Mouse (Mus musculus): ENCODE data around the gene Msmp. TPM values are rescaled to one million over a fixed set of nuclear protein-coding genes. Genes with fewer than 3 reads are reported as not detected.

Msmp gene
- total RNA-seq (2022), result not detected

- DNase-seq (ENCODE audit: low spot score in 2 of 2), result no peak
Measured at GRCm38 (mm10) chr4:43584444-43585416, at the start of gene Msmp. TSS of gene Msmp (minus strand) at chr4:43584494.

DNA sequence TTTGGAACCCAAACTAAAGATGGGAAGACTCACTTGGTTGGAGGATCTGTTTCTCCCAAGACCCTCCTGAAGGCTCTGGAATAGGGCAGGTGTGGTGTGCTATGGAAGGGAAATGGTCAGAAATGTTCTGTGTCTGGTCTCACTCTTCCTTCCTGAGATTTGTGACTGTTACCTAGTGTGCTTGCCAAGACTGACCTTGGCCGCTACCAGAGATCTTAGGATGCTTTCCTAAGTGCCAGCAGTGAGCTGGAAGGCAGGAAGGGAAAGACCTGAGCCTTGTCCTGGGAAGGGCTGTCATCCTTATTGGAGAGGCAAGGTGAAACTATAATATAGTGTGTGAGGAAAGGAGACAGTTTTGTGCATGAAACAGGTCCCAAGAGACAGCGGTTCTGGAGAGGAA lies 49.4 kb upstream of the Msmp start:
- DNase-seq (ENCODE audit: low spot score in 2 of 2), result no peak

DNA sequence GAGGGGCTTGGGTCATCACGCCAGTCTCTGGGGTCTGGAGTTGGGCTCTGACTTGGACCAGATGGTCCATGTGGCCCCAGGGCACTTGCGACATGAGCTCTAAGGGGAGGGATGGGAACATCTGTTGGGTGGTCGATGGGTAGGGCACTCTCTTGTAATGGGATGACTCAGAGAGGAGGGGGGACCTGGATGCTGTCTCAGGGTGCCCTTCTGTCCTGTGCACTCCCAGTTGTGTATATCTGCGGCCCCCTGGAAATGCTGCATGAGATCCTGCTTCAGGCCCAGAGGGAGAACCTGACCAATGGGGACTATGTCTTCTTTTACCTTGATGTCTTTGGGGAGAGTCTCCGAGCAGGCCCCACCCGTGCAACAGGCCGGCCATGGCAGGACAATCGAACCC lies 49.0 kb upstream of the Msmp start:
- no peak for DNase-seq (ENCODE audit: low spot score in 2 of 2)

- DNase-seq (ENCODE audit: low spot score in 2 of 2), result no peak
Measured at GRCm38 (mm10) chr4:43631956-43632920, 47.9 kb upstream of the Msmp start.

- DNase-seq (ENCODE audit: low spot score in 2 of 2), result peak in 1 of 2 experiments; percentile 45
Measured at GRCm38 (mm10) chr4:43631046-43631955, 47.0 kb upstream of the Msmp start, which contains the start of gene Npr2. TSS of gene Npr2 (plus strand) at chr4:43631935.

DNA sequence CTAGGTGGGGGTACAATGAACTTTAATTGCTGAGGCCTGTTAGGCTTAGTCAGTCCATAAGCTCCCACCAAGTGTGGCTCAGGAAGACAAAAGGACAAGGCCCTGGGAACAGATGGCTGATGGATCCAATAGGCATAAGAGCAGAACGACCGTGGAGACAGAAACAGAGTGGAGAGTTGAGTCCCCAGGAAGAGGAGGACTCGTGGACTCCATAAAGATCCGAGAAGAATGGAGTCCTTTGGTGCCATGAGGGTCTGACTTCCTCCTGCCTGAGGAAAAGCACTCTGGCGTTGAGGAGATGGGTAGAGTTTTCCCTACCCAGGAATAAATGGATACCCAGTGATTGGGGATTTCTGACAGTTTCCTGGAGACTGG lies 46.4 kb upstream of the Msmp start:
- DNase-seq (ENCODE audit: low spot score in 2 of 2), result no peak

GRCm38 (mm10) chr4:43630030-43630581 lies 45.8 kb upstream of the Msmp start:
- peak; percentile 67 to 70 for DNase-seq (ENCODE audit: low spot score in 2 of 2)

- DNase-seq (ENCODE audit: low spot score in 2 of 2), result no peak
Measured at GRCm38 (mm10) chr4:43629106-43629817, 45.0 kb upstream of the Msmp start.

DNA sequence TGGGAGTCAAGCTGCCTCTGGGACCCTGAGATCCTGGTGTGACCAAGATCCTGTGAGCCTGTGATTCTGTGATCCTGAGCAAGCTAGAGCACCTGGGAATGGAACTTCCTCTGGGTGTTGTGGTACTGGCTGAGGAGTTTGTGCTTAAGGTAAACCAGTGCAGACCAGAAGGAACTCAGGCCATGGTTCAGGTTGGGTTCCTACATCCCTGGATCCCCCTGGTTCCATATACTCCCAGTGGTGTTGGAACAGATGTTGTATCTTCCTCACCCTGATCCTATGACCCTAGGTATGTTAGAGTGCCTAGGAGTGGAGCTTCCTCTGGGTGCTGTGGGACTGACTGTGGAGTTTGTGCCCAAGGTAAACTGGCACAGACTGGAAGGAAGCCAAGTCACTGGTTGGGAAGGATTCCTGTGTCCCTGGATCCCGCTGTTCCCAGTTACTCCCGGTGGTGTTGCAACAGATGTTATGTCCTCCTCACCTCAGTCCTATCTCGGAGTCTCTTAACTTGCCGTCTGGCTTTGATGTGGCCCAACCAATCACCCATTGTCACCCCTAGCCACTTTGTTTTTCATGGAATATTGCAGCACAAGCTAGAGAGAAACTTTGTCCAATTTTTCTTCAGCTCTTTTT lies 36.0 kb upstream of the Msmp start:
- DNase-seq (ENCODE audit: low spot score in 2 of 2), result no peak

- DNase-seq (ENCODE audit: low spot score in 2 of 2), result no peak
Measured at GRCm38 (mm10) chr4:43613060-43613730, 28.9 kb upstream of the Msmp start.

DNA sequence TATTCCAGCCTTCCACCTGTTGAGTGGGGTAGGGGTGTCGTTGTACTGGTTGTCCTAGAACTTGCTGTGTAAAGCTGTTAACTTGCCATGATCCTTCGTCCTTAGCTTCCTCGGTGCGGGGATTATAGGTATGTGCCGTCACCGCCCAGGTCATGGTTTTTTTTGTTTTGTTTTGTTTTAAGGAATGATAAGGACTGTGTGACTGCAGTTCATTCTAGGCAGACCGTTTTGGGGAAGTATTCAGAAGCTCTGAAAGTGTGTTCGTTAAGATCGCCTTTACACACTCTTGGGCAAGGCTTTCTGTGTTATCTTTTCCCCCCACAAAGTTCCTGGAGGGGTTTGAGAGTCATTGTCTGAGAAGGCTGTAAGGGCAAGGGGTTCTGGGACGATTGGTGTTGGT lies 28.2 kb upstream of the Msmp start:
- DNase-seq (ENCODE audit: low spot score in 2 of 2), result no peak

GRCm38 (mm10) chr4:43604751-43605685 lies 20.7 kb upstream of the Msmp start:
- DNase-seq (ENCODE audit: low spot score in 2 of 2), result no peak

- DNase-seq (ENCODE audit: low spot score in 2 of 2), result no peak
Measured at GRCm38 (mm10) chr4:43604099-43604498, 19.8 kb upstream of the Msmp start.

GRCm38 (mm10) chr4:43600195-43600934 lies 16.1 kb upstream of the Msmp start:
- DNase-seq (ENCODE audit: low spot score in 2 of 2), result no peak

DNA sequence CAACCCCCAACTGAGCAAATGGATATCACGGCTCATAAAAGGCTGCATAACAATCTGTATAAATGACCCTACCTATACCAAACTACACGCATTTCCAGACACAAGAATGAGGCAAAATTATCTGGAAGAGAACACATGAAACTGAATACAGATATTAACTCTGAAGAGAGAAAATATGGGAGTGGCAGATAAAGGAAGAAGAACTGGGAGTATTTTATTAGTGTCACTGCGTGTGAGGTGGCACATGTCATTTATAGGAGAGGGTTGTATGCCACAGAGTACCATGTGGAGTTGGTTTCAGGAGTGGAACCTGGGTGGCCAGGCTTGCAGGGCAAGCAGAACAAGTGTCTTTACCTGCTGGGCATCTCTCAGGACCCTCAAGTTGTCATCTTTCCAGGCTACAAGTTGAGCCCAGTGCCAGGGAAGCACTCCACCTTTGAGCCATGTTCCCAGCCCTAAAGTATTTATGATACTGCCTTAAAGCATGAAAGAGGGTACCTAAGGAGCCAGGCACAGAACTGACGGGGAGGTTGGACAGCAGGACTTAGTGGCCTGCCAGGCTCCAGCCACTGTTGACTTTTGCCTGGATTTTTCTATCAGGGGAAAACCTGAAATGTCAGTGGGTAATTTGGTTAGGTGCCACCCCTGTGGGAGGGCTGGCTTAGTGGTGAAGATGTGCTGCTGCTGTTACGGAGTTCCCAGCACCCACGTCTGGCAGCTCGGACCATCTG lies 14.5 kb upstream of the Msmp start:
- no peak for DNase-seq (ENCODE audit: low spot score in 2 of 2)

DNA sequence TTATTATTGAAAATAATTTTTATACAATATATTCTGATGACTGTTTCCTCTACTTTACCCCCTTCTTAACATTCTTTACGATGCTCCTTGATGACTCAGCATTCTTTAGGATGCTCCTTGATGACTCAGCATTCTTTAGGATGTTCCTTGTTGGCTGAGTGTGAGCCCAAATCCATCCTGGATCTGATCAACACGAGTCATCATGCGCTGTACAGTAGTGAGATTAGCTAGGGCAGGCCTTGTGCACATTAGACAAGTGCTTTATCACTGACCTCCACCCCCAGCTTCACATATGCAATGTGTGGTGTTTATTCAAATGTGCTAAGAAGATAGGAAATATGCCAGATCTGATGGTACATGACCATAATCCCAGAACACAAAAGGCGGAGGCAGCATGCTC lies 13.9 kb upstream of the Msmp start:
- no peak for DNase-seq (ENCODE audit: low spot score in 2 of 2)

Measured in gastrocnemius, adult 8-10 months (tissue).